Mouse (Mus musculus): ENCODE results near the gene Chrnb1.
A peak's percentile ranks its signal among the peaks of the same experiment; 100 is the strongest.

Chrnb1 gene

DNA sequence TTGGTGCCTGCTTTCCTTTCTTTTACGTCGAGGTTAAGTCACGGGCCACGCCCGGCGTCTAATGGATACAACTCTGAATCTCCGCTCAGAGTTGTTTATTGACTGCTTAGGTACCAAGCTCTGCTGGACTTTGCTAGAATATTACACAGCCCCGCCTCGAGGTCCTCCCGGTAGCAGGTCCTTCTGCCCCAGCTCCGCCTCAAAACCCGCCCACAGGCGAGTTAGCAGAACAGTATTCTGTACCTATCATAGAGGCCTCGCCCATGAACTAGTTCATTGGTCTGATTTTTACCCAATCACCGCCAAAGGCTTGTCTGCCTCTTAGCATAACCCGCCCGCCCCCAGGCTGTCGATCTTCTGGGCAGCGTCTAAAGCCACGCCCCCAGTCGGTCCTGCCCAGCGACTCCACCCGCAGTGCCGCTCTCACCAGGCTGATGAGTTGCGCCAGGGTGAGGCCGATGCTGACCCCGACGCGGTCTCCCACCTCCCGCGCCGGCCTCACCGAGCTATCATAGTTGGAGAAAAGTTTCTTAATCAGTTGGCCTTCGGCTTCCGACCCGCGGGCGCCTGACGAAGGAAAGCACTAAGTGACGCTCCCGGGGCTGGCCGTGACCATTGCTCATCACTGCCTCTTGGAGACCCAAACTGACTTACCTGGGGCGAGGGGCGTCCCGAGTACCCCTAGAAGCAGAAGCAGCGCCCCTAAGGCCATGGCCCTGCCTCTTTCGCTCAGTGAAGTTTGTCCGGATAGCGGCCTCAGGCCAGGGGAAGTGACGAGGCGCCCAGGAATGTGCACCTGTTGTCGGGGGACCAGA is at the start of gene Chrnb1:
Gene Chrnb1 (minus strand): TSS at position 776 of the 815 bp plus-strand sequence.
- DNase-seq (ENCODE audit: low read depth, low spot score), result peak; percentile 97

DNA sequence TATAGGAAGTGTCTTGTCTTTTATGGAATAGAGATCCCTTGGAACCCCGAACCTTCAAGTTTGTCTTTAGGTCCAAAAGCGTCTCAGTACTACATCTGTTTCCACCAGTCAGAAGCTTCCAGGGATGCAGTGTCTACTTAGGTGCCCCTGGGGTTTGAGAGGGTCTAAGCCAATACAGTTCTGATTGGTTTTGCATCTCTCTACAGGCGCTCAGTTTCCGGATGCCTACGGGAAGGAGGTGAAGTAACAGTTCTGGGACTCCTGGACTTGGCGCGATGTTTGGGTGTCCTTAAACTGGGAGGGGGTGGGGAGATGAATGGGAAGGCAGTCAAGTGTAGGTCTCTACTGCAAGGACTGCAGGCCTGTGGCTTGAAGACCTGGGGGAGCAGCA is 43.0 kb upstream of the Chrnb1 start:
- DNase-seq (ENCODE audit: low read depth, low spot score), result no peak

DNA sequence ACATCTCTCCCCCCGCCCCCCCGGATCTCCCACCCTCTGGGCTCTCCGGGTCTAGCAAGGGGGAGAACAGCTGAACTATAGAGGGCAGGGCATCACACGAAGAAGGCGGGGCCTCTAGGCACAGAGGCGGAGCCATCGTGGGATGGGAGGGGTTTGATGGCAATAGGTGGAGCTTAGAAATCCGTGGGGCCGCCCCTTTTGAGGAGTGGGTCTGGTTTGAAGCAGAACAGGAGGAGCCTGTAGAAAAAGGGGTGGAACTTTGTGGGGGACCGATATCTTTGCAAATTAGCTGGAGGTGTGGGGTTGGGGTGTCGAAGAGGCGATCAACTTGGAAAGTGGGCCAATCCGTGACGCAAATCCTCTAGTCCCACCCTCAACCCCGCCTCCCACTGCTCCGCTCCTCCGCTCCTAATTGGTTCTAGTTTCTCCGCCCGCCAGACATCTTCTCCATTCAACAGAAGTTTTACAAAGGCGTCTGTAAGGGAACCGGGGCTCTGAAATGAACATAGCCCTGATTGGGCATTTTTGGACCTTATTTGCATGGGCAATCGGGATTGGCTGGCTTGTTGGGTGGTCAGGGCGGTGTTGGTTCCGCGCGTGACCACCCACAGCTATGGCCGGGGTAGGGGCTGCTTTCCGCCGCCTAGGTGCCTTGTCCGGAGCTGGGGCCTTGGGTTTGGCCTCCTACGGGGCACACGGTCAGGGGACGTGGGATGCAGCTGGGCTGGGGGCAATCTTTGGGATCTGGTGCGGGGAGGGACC is 42.4 kb upstream of the Chrnb1 start, which contains the start of gene Tmem256:
Gene Tmem256 (plus strand): TSS at position 563 of the 762 bp plus-strand sequence.
- DNase-seq (ENCODE audit: low read depth, low spot score), result peak; percentile 99

DNA sequence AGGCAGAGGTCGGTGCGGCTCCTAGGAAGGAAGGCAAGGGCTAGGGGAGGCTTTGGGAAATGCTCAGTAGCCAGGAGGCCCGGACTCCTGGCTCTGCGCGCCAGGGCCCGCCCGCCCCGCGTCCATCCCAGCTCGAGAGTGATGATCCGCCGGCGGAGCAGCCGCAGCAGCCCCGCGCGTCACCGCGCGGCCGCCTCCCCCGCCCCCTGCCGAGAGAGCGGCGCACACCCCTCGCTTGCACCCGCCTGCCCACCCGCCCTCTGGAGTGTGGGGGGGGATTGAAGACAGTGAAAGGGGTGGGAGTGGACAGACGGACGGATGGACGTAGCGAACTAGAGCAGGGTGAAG is 41.8 kb upstream of the Chrnb1 start, which contains the start of gene Nlgn2:
Gene Nlgn2 (minus strand): TSS at position 181 of the 348 bp plus-strand sequence.
- DNase-seq (ENCODE audit: low read depth, low spot score), result no peak

DNA sequence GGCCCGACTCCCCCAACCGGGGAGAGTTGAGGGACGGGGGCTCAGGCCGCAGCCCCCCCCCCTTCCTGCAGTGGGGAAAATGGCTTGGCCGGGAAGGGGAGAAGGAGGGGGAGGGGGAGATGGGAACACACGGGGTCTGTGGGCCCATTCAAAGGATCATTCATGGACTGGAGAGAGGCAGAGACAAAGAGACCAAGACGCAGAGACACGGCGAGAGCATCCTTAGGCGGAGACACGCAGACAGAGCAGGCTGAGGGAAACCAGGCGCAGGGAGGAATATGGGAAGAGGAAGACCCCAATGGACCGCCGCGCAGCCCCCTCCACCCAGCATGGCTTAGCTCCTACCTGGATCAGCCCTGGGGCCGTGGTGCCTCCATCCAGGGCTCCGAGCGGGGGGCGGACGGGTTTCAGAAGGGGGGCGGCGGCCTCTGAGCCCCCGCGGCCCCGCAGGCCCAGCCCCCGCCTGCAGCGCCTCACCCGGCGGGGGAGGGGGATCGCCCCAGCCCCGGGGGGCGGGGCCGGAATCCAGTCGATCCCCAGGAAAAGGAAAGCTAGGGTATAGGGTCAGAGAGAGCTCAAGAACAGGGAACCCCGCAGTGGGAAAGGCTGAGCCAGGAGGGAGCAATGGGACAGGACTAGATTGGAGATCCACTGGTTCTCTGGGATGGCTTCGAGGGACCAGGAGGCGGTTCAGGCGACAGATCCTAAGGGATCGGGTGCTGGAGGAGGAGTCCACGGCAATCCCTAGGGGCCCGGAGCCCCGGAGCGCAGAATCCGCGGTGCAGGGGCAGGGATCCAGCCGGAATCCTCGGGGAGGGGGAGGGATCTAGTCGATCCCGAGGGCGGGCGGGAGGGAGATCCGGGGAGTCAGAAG is 41.2 kb upstream of the Chrnb1 start:
- peak; percentile 51 for DNase-seq (ENCODE audit: low read depth, low spot score)

DNA sequence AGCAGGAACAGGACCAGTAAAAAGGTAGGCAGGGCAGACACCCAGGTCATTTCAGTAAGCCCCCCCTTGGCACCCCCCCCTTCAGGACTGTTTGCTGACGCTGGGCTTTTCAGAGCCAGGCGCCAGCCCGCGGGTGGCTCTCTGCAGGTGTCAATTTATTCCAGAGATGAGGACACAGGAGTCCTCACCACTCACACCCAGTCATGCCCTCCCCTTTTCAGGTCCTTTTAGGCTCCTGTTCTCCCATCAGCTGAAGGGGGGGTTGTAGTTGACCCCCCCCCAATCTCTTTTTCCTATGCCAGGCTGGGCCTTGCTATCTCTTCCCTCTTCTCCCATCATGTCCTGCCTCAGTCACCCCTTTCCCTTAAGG is 40.2 kb upstream of the Chrnb1 start:
- no peak for DNase-seq (ENCODE audit: low read depth, low spot score)

DNA sequence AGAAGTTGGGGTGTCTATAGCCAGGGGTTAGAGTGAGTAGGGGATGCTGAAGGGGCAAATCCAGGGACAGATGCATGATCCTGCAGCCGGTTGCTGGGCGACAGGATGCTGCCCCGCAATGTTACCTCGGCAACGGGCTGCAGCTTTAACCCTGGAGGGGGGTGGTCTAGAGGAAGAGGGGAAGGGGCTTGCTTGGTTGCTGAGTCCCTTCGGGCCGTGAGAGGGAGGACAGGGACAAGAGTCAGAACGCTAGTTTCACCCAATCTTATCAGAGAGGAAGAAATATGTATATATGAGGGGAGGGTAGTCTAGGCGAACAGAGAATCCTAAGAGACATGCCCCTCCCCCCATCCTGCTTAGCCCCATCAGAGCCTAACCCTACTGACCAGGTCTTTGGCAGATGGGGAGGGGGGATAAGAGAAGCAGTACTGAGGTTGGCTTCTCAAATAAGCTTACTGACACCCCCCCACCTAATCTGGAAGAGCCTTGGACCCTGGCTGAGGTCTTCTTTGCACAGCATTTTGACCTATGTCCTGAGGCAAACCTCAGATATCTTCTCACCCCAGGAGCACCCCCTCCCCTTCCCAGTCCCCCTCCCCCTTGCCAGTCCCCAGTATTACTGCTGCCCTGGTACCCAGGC is 39.7 kb upstream of the Chrnb1 start:
- DNase-seq (ENCODE audit: low read depth, low spot score), result no peak

DNA sequence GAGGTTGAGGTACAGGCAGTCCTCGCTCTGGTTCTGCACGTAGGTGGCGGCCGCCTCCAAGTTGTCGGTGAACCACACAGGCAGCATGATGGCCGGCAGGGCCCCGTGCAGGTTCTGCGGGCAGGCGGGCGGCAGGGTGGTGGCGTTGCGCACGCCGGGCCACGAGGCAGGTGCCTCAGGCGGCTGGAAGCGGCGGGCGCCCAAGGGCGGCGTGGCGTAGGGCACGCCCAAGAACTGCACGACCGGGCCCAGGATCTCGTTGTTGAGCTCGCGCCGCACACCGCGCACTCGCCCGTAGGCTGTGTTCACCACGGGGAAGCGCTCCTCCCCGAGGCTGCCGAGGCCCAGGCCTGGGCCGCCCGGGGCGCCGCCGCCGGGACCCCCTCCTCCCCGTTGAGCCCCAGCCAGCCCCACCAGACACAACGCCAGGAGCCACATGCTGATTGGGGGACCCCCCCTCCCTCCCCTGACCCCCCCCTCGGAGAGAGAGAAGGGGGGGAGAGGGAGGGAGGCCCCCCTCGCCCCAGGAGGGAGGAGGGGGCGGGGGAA is 38.3 kb upstream of the Chrnb1 start:
- DNase-seq (ENCODE audit: low read depth, low spot score), result peak; percentile 43

DNA sequence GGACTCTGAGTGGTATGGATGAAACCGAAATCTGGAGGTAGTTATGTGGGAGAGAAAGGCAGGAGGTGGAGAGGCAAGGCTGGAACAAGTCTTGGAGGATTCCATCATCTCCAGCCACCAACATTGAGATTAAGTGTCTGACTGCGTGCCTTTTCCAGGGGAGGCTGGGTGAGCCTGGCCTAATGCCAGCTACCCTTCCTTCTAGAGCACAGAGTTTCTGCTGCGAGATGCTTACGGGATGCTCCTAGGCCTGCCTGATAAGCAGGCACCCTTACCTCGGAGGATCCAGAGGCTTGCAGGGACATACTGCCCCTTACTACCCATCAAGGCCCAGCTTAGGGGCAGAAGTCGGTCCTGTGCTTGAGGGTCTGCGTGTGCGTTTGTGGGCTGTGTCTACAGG is 37.8 kb upstream of the Chrnb1 start:
- no peak for DNase-seq (ENCODE audit: low read depth, low spot score)

DNA sequence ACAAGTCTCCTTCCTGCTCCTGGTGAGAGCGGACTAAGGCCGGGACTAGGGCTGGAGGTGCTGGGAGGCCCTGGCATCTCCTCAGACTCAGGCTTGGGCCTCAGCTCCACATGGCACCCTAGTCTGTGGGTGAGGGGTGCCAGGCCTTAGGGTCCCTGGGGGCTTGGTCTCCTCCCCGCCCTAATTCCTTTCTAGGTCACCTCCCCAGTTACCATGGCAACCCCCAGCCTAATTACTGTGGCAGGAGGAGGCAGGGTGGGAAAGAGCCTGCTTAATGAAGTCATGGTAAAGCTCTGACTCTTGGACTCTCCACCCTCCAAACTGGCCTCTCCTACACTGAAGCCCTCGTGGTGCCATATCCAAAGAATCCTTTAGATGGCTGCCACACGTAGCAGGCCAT is 33.1 kb upstream of the Chrnb1 start:
- DNase-seq (ENCODE audit: low read depth, low spot score), result no peak

DNA sequence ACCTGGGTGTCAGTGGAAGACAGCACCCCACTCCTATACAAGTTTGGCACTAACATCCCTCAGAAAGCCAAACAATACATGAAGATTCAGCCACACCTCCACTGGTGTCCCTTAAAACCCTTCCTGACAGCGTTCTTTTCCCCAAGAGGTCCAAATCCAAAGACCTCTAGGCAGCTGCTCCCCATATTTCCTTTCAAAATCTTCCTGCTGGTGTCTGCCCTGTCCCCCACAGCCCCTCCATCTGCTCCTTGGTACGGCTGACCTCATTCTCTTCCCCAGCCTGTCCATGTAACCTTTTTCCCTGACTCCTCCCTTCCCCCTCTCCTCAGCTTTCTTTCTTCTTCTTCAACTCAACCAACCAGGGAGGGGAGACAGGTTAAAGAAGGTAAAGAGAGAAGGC is 27.7 kb upstream of the Chrnb1 start:
- no peak for DNase-seq (ENCODE audit: low read depth, low spot score)

DNA sequence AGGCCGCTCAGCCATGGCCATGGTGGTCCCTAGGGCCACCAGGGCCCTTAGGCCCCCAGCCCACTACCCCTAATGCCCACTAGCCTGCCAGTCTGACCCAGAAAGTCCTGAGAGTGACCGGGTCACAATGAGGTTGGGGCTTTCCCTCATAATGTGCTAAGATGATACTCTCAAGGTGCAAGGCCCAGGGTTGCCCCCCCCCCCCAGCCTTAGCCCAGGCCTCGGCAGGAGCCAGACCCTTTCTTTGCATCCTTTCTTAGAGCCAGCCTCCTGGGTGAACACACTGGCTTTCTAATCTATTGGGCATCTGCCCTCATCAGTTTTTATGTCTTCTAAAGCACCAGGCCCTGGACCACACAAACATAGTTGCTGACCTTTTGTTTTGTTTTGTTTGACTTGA is 26.3 kb upstream of the Chrnb1 start, which contains the start of gene Spem1:
Gene Spem1 (minus strand): TSS at position 101 of the 400 bp plus-strand sequence.
- no peak for DNase-seq (ENCODE audit: low read depth, low spot score)

DNA sequence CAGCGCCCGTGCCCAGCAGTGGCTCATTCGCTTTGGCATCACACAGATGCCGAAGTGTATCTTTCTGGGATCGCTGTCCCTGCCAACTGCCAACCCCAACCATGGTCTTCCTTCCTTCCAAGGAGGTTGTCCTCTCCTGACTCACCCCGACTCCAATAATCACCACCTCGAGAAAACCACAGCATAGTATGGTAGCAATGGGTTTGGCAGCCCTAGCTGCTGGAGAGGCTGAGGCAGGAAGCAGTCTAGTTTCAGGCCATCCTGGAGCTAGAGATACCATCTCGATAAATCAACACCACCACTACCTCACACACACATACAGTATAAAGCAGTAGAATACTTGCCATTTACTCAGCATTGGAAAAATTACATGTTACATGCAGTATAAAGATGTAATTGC is 23.1 kb upstream of the Chrnb1 start:
- no peak for DNase-seq (ENCODE audit: low read depth, low spot score)

DNA sequence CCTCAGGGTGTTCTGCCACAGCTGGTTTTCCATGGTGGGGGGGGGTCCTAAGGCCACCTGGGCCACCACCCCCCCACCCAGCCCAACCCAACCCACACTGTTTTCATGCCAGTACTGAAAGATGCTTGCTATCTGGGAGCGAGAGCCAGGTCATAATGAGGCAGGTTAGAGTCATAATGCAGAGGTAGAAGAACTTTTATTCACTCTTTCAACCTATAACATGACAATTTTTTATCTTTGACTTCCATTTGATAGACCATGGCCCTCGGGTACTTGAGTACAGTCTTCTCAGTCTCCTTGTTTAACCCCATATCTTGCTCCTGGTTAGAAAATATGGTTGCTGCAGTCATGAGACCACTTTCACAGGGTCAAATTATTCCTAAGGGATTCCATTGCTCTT is 22.6 kb upstream of the Chrnb1 start, which contains the start of gene Spem2:
Gene Spem2 (minus strand): TSS at position 101 of the 400 bp plus-strand sequence.
- no peak for DNase-seq (ENCODE audit: low read depth, low spot score)

DNA sequence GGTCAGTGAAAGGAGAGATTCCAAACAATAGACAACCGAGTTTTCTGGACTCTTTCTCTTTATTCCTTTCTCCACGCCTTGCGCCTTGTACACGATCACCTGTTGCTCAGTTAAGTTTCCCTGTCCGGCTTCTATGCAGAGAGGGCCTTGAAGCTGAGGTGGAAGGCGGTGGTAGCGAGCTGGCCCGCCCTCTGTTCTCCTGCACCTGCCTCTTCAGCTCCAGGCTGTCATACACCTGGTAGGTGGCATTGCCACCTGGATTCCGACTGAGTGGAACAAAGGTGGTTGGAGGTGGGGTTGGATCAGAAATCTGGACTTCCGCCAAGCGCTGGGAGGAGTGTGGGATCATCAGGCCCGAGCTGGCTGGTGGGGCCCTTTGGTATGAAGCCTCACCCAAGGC is 20.8 kb upstream of the Chrnb1 start:
- DNase-seq (ENCODE audit: low read depth, low spot score), result no peak

DNA sequence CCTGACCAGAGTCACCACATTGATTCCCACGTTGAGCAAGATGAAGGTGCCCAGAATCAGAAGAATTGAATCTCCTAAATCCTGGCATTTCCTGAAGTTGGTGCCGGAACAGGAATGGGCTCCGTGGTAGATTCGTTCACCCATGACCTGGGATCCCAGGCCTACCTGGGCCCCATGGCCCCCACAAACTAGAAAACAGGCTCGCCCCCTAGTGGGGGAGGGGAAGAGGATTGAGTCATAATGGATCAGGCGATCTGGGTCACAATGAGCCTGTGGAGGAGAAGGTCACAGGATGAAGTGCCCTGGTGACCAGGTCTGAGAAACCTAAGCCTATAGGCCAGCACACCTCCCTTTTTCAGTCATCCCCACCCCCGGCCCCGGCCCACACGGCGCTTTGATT is 19.4 kb upstream of the Chrnb1 start, which contains the start of gene Gm39566:
Gene Gm39566 (minus strand): TSS at position 144 of the 400 bp plus-strand sequence.
- DNase-seq (ENCODE audit: low read depth, low spot score), result no peak

DNA sequence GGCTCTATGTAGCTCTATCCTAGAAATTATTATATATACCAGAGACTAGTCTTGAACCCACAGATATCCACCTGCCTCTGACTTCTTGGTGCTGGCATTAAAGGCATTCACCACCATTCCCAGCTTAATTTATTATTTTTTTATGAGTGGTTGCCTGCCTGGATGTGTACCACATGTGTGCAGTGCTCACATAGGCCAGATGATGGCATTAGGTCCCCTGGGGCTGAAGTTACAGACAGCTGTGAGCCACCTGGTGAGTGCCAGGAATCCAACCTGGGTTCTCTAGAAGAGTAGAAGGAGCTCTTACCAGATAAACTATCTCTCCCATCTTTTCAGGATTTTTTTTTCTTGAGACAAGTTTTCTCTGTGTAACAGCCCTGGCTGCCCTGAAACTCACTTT is 14.5 kb upstream of the Chrnb1 start:
- DNase-seq (ENCODE audit: low read depth, low spot score), result no peak

DNA sequence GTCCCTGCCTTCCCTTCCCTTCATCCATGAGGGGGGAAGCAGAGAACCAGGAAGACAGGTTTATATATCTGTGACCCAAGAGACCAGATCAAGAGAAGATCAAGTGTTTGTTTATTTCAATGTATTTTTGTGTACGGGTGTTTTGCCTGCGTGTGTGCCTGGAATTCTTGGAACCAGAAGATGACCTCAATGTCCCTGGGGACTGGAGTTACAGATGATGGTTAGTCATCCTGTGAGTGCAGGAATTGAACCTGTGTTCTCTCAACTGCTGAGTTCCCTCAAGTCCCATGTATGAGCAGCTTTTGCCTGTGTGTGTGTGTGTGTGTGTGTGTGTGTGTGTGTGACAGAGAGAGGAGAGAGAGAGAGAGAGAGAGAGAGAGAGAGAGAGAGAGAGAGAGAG is 11.9 kb upstream of the Chrnb1 start:
- no peak for DNase-seq (ENCODE audit: low read depth, low spot score)

DNA sequence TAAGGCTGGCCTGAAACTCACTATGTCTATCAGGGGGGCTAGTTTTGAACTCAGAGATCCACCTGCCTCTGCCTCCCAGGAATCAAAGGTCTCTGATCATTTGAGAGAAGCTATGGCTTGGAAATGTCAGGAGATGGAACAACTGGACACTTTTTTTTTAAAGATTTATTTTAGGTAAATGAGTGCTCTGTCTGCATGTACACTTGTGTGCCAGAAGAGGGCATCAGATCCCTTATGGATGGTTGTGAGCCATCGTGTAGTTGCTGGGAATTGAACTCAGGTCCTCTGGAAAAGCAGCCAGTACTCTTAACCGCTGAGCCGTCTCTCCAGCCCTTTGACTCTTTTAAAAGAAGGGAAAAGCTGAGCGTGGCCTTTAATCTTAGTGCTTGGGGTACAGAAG is 10.6 kb upstream of the Chrnb1 start:
- DNase-seq (ENCODE audit: low read depth, low spot score), result no peak

DNA sequence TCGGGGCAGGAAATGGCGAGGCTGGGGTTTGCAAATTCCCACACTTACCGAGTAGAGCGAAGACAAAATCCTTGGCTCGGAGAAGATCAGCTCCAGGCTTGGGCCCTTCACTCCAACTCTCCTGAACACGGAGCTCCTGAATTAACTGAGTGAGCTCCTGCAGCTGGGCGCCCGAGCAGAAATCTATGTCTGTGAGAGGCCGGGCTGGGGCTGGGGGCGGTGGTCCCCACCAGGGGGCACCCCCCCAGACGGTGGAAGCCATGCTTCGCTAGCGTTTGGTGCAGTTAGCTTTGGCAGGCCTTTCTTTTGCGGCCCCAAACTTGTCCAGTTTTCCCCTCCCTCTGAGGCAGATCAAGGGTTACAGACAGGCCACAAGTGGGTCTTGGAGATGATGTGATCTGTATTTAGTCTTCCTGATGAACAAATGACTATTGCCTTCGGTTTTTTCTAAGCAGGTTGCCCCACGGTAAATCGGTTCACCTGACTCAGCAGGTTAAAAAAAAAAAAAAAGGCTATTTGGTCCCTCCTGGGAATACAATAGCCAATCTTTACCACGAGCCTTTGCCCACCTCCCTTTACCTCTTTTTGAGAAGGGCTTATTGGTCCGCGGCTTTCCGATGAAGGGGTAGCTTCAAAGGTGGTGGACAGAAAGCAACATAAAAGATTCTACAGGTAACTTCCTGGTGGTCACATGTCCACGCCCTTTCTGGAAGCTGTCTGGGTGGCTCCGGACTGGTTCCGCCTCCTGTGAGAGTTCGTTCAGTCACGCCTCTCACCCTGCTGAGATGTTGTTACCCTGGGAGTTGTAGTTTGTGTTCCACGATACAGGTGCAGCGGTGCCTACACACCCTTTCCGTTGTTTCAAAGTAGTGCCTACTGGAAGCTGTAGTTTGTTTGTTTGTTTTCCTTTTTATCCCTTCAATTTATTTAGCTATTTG is 9.5 kb upstream of the Chrnb1 start, which contains the start of gene Tmem102:
Gene Tmem102 (minus strand): TSS at position 653 of the 938 bp plus-strand sequence.
- no peak for DNase-seq (ENCODE audit: low read depth, low spot score)

Measured in brain, adult 2 months (tissue).